Mouse (Mus musculus): ENCODE data around the gene Wdr73. TPM values are rescaled to one million over a fixed set of nuclear protein-coding genes. Genes with fewer than 3 reads are reported as not detected.

Wdr73 gene
- total and polyA plus RNA-seq, 3 experiments = 57.8 to 67.0 TPM; not detected in 1

DNA sequence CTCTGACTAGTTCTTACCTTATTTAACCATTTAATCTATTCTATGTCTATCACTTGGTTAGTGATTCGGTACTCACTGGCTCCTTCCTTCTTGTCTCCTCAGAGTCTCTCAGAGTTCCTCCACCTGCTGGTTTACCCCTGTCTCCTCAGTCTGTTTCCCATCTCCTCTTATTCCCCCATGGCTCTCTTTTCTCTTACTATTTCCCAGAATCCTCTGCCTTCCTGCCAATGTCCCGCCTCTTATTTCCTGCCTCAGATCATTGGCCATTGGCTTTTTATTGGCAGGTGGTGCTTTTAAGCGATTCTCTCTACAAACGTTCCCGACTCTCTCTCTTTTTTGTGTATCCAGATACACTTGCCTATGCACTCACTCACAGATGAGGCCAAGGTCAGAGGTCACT is 54.4 kb downstream of the Wdr73 start (continued):
- no peak for TF ChIP-seq NRF1 (IDR thresholded peaks at IDR 0.05; ENCODE audit: insufficient read depth, low read depth, low read length, poor library complexity, severe bottlenecking)
- no peak for TF ChIP-seq ZMIZ1 (IDR thresholded peaks at IDR 0.05; ENCODE audit: low read depth, low read length)
- TF ChIP-seq ZNF384 (IDR thresholded peaks at IDR 0.05; ENCODE audit: low read depth, low read length) = no peak
- TF ChIP-seq UBTF (IDR thresholded peaks at IDR 0.05; ENCODE audit: borderline replicate concordance, insufficient read depth, low read depth, low read length) = no peak
- TF ChIP-seq MXI1 (IDR thresholded peaks at IDR 0.05; ENCODE audit: low read depth, low read length) = no peak
- TF ChIP-seq USF1 (IDR thresholded peaks at IDR 0.05; ENCODE audit: low read depth, low read length) = no peak
- TF ChIP-seq KAT2A (conservative IDR thresholded peaks at IDR 0.05; ENCODE audit: low read depth, low read length) = 0 out of 2 replicates have a peak, but pooled peaks have one; percentile 25
- no peak for TF ChIP-seq BHLHE40 (IDR thresholded peaks at IDR 0.05; ENCODE audit: borderline replicate concordance, low read depth, low read length)
- no peak for TF ChIP-seq POLR2AphosphoS5 (IDR thresholded peaks at IDR 0.05; ENCODE audit: borderline replicate concordance, low read depth, low read length)
- TF ChIP-seq RCOR1 (IDR thresholded peaks at IDR 0.05; ENCODE audit: low read depth, low read length) = no peak
- TF ChIP-seq ELF1 (IDR thresholded peaks at IDR 0.05; ENCODE audit: low read depth, low read length) = peak; percentile 33; the same call in 1 of the 2 replicates
- TF ChIP-seq MAZ (IDR thresholded peaks at IDR 0.05; ENCODE audit: low read depth, low read length) = 0 out of 2 replicates have a peak, but pooled peaks have one; percentile 19
- no peak for TF ChIP-seq ZC3H11A (IDR thresholded peaks at IDR 0.05; ENCODE audit: low read depth, low read length)
- TF ChIP-seq RAD21 (IDR thresholded peaks at IDR 0.05; ENCODE audit: low read depth, low read length) = no peak
- 0 out of 2 replicates have a peak, but pooled peaks have one; percentile 35 for TF ChIP-seq SIN3A (IDR thresholded peaks at IDR 0.05; ENCODE audit: low read length)
- TF ChIP-seq ETS1 (IDR thresholded peaks at IDR 0.05; ENCODE audit: low read depth, low read length) = 0 out of 2 replicates have a peak, but pooled peaks have one; percentile 11
- TF ChIP-seq HCFC1 (IDR thresholded peaks at IDR 0.05; ENCODE audit: low read depth, low read length) = peak; percentile 73
- TF ChIP-seq POLR2A (IDR thresholded peaks at IDR 0.05; ENCODE audit: control insufficient read depth in 1 of 2, insufficient read depth in 1 of 2, low read depth in 1 of 2, low read length in 2 of 2, poor library complexity in 1 of 2) = peak in 1 of 2 experiments; percentile 57; a peak in 2 of 4 replicates
- TF ChIP-seq CTCF (IDR thresholded peaks at IDR 0.05 in 2 of 3, conservative IDR thresholded peaks at IDR 0.05 in 1 of 3; ENCODE audit: control insufficient read depth in 1 of 3, insufficient read depth in 1 of 3, low read depth in 2 of 3, low read length in 3 of 3, poor library complexity in 1 of 3, severe bottlenecking in 1 of 3) = no peak
- no peak for TF ChIP-seq CHD1 (IDR thresholded peaks at IDR 0.05; ENCODE audit: low read depth, low read length)

GRCm38 (mm10) chr7:80846280-80846678 is 54.8 kb downstream of the Wdr73 start:
- H3K9ac ChIP-seq (ENCODE audit: control insufficient read depth, low read depth, low read length, poor library complexity, severe bottlenecking) = peak overlapping the region; percentile 62
- peaks cover 0 to 8% of the 10 kb centered on the region in 2 experiments; a peak in 2 of 4 replicates for H3K36me3 ChIP-seq (ENCODE audit: control insufficient read depth in 1 of 2, insufficient read depth in 2 of 2, low read length in 2 of 2)
- H3K9me3 ChIP-seq (replicated peaks; ENCODE audit: insufficient read depth, low read length) = no peaks in the 10 kb centered on the region
- no peak for DNase-seq (ENCODE audit: low read depth, low spot score)
- H3K79me2 ChIP-seq (ENCODE audit: control insufficient read depth, insufficient read depth, low read length, poor library complexity) = no peaks in the 10 kb centered on the region
- no peaks in the 10 kb centered on the region for H3K27me3 ChIP-seq (ENCODE audit: control insufficient read depth in 1 of 2, insufficient read depth in 2 of 2, low read length in 2 of 2)
- TF ChIP-seq MEF2A (IDR thresholded peaks at IDR 0.05; ENCODE audit: extremely low read depth, insufficient replicate concordance, low read depth, low read length, poor library complexity, severe bottlenecking) (no peak), HCFC1 (IDR thresholded peaks at IDR 0.05; ENCODE audit: low read depth, low read length) (no peak), CHD2 (IDR thresholded peaks at IDR 0.05; ENCODE audit: low read length) (no peak), TAL1 (IDR thresholded peaks at IDR 0.05; ENCODE audit: low read length) (no peak), ETS1 (IDR thresholded peaks at IDR 0.05; ENCODE audit: low read depth, low read length) (no peak), CTCF (IDR thresholded peaks at IDR 0.05 in 2 of 3, conservative IDR thresholded peaks at IDR 0.05 in 1 of 3; ENCODE audit: control insufficient read depth in 1 of 3, insufficient read depth in 1 of 3, low read depth in 2 of 3, low read length in 3 of 3, poor library complexity in 1 of 3, severe bottlenecking in 1 of 3) (no peak), MXI1 (IDR thresholded peaks at IDR 0.05; ENCODE audit: low read depth, low read length) (no peak), POLR2AphosphoS2 (IDR thresholded peaks at IDR 0.05; ENCODE audit: low read length) (no peak), MAFK (IDR thresholded peaks at IDR 0.05; ENCODE audit: borderline replicate concordance, low read depth, low read length) (no peak), JUND (IDR thresholded peaks at IDR 0.05; ENCODE audit: low read depth, low read length) (no peak), POLR2A (IDR thresholded peaks at IDR 0.05; ENCODE audit: control insufficient read depth in 1 of 2, insufficient read depth in 1 of 2, low read depth in 1 of 2, low read length in 2 of 2, poor library complexity in 1 of 2) (no peak), ZNF384 (IDR thresholded peaks at IDR 0.05; ENCODE audit: low read depth, low read length) (no peak), EP300 (IDR thresholded peaks at IDR 0.05; ENCODE audit: low read depth in 1 of 2, low read length in 2 of 2) (no peak), POLR2AphosphoS5 (IDR thresholded peaks at IDR 0.05; ENCODE audit: borderline replicate concordance, low read depth, low read length) (no peak), NRF1 (IDR thresholded peaks at IDR 0.05; ENCODE audit: insufficient read depth, low read depth, low read length, poor library complexity, severe bottlenecking) (no peak), SIN3A (IDR thresholded peaks at IDR 0.05; ENCODE audit: low read length) (no peak), CHD1 (IDR thresholded peaks at IDR 0.05; ENCODE audit: low read depth, low read length) (no peak), ZMIZ1 (IDR thresholded peaks at IDR 0.05; ENCODE audit: low read depth, low read length) (no peak)
- peak overlapping the region; percentile 51 to 58 for H3K4me3 ChIP-seq (ENCODE audit: control insufficient read depth in 1 of 2, insufficient read depth in 1 of 2, low read depth in 2 of 2, low read length in 2 of 2)
- H3K27ac ChIP-seq (ENCODE audit: control insufficient read depth, low read depth, low read length) = no peak overlapping the region
- H3K4me1 ChIP-seq (ENCODE audit: control insufficient read depth in 1 of 2, insufficient read depth in 2 of 2, low read length in 2 of 2) = peaks cover 0 to 15% of the 10 kb centered on the region in 2 experiments; a peak in 3 of 4 replicates
